Mouse (Mus musculus): Measurements from ENCODE around the gene Phlpp2. TPM values are rescaled to one million over a fixed set of nuclear protein-coding genes. Genes with fewer than 3 reads are reported as not detected.

Phlpp2 gene
- polyA plus RNA-seq (2016; fragmentation: Nextera tagmentation; extraction: Ambion mirVana) = 2.0 and 2.7 TPM in 2 replicates

GRCm38 (mm10) chr8:109868003-109868679, at the start of gene Phlpp2:
Gene Phlpp2, plus strand, starts transcription at chr8:109868542.
- Histone ChIP-seq H3K9me3 (no peaks in the 10 kb centered on the region), H3K27ac (peak within 1 kb of the TSS; percentile 97), H3K27me3 (ENCODE audit: insufficient read depth, poor library complexity, severe bottlenecking) (no peaks in the 10 kb centered on the region), H3K4me3 (peak within 1 kb of the TSS; percentile 96), H3K4me1 (replicated peaks) (peaks cover 22% of the 10 kb centered on the region), H3K36me3 (peaks cover 18% of the 10 kb centered on the region)
- DNase-seq (ENCODE audit: low spot score) = peak; percentile 95
- WGBS = 2% methylated on average over 42 of the region's 42 CpGs

GRCm38 (mm10) chr8:109823561-109823960, 44.8 kb upstream of the Phlpp2 start:
- no peaks in the 10 kb centered on the region for H3K27me3 ChIP-seq (ENCODE audit: insufficient read depth, poor library complexity, severe bottlenecking)
- 95% methylated on average over 2 of the region's 2 CpGs for WGBS
- no peak for DNase-seq (ENCODE audit: low spot score)
- H3K4me3 ChIP-seq = no peak overlapping the region
- H3K36me3 ChIP-seq = peaks cover 23% of the 10 kb centered on the region
- no peak overlapping the region for H3K27ac ChIP-seq
- no peaks in the 10 kb centered on the region for H3K4me1 ChIP-seq (replicated peaks)
- no peaks in the 10 kb centered on the region for H3K9me3 ChIP-seq

GRCm38 (mm10) chr8:109839822-109840221, 28.5 kb upstream of the Phlpp2 start:
- Histone ChIP-seq H3K4me3 (no peak overlapping the region), H3K9me3 (no peaks in the 10 kb centered on the region), H3K27me3 (ENCODE audit: insufficient read depth, poor library complexity, severe bottlenecking) (no peaks in the 10 kb centered on the region), H3K27ac (no peak overlapping the region), H3K4me1 (replicated peaks) (no peaks in the 10 kb centered on the region), H3K36me3 (peaks cover 81% of the 10 kb centered on the region)
- WGBS = 96% methylated on average over 2 of the region's 2 CpGs
- DNase-seq (ENCODE audit: low spot score) = no peak

- H3K4me3 ChIP-seq = no peak overlapping the region
- H3K9me3 ChIP-seq = no peaks in the 10 kb centered on the region
- no peaks in the 10 kb centered on the region for H3K27me3 ChIP-seq (ENCODE audit: insufficient read depth, poor library complexity, severe bottlenecking)
- H3K27ac ChIP-seq = no peak overlapping the region
- 95% methylated on average over 1 of the region's 1 CpGs for WGBS
- H3K36me3 ChIP-seq = peaks cover 87% of the 10 kb centered on the region
- DNase-seq (ENCODE audit: low spot score) = no peak
- H3K4me1 ChIP-seq (replicated peaks) = no peaks in the 10 kb centered on the region
These were observed 25.9 kb upstream of the Phlpp2 start for GRCm38 (mm10) chr8:109842468-109842867.

- WGBS = 78% methylated on average over 2 of the region's 2 CpGs
- Histone ChIP-seq H3K4me1 (replicated peaks) (no peaks in the 10 kb centered on the region), H3K27ac (no peak overlapping the region), H3K27me3 (ENCODE audit: insufficient read depth, poor library complexity, severe bottlenecking) (no peaks in the 10 kb centered on the region), H3K9me3 (no peaks in the 10 kb centered on the region), H3K36me3 (peaks cover 94% of the 10 kb centered on the region), H3K4me3 (no peak overlapping the region)
- no peak for DNase-seq (ENCODE audit: low spot score)
These were observed 20.5 kb upstream of the Phlpp2 start for GRCm38 (mm10) chr8:109847866-109848265.

GRCm38 (mm10) chr8:109848981-109849380, 19.4 kb upstream of the Phlpp2 start:
- Histone ChIP-seq H3K4me3 (no peak overlapping the region), H3K27ac (no peak overlapping the region), H3K27me3 (ENCODE audit: insufficient read depth, poor library complexity, severe bottlenecking) (no peaks in the 10 kb centered on the region), H3K9me3 (no peaks in the 10 kb centered on the region), H3K4me1 (replicated peaks) (no peaks in the 10 kb centered on the region), H3K36me3 (peaks cover 89% of the 10 kb centered on the region)
- no peak for DNase-seq (ENCODE audit: low spot score)
- 94% methylated on average over 3 of the region's 3 CpGs for WGBS

- H3K36me3 ChIP-seq = peaks cover 82% of the 10 kb centered on the region
- WGBS = 58% methylated on average over 6 of the region's 6 CpGs
- no peak overlapping the region for H3K27ac ChIP-seq
- H3K27me3 ChIP-seq (ENCODE audit: insufficient read depth, poor library complexity, severe bottlenecking) = no peaks in the 10 kb centered on the region
- H3K9me3 ChIP-seq = no peaks in the 10 kb centered on the region
- peak; percentile 38 for DNase-seq (ENCODE audit: low spot score)
- no peaks in the 10 kb centered on the region for H3K4me1 ChIP-seq (replicated peaks)
- H3K4me3 ChIP-seq = no peak overlapping the region
These were observed 14.9 kb upstream of the Phlpp2 start for GRCm38 (mm10) chr8:109853423-109853822.

- no peaks in the 10 kb centered on the region for H3K27me3 ChIP-seq (ENCODE audit: insufficient read depth, poor library complexity, severe bottlenecking)
- no peak overlapping the region for H3K4me3 ChIP-seq
- H3K27ac ChIP-seq = no peak overlapping the region
- no peaks in the 10 kb centered on the region for H3K9me3 ChIP-seq
- DNase-seq (ENCODE audit: low spot score) = no peak
- no peaks in the 10 kb centered on the region for H3K4me1 ChIP-seq (replicated peaks)
- peaks cover 81% of the 10 kb centered on the region for H3K36me3 ChIP-seq
- 93% methylated on average over 4 of the region's 4 CpGs for WGBS
These were observed 13.8 kb upstream of the Phlpp2 start for GRCm38 (mm10) chr8:109854522-109854921.

- H3K36me3 ChIP-seq = peaks cover 81% of the 10 kb centered on the region
- H3K27ac ChIP-seq = no peak overlapping the region
- no peak for DNase-seq (ENCODE audit: low spot score)
- no peaks in the 10 kb centered on the region for H3K4me1 ChIP-seq (replicated peaks)
- no peaks in the 10 kb centered on the region for H3K27me3 ChIP-seq (ENCODE audit: insufficient read depth, poor library complexity, severe bottlenecking)
- no peak overlapping the region for H3K4me3 ChIP-seq
- H3K9me3 ChIP-seq = no peaks in the 10 kb centered on the region
- 96% methylated on average over 6 of the region's 6 CpGs for WGBS
These were observed 12.9 kb upstream of the Phlpp2 start for GRCm38 (mm10) chr8:109855451-109855850.

- 89% methylated on average over 2 of the region's 2 CpGs for WGBS
- no peak overlapping the region for H3K4me3 ChIP-seq
- peaks cover 55% of the 10 kb centered on the region for H3K36me3 ChIP-seq
- no peak for DNase-seq (ENCODE audit: low spot score)
- peaks cover 7% of the 10 kb centered on the region for H3K4me1 ChIP-seq (replicated peaks)
- no peak overlapping the region for H3K27ac ChIP-seq
- H3K9me3 ChIP-seq = no peaks in the 10 kb centered on the region
- no peaks in the 10 kb centered on the region for H3K27me3 ChIP-seq (ENCODE audit: insufficient read depth, poor library complexity, severe bottlenecking)
These were observed 4.9 kb upstream of the Phlpp2 start for GRCm38 (mm10) chr8:109863398-109863797.

GRCm38 (mm10) chr8:109864798-109865197, 3.5 kb upstream of the Phlpp2 start:
- Histone ChIP-seq H3K27ac (no peak overlapping the region), H3K27me3 (ENCODE audit: insufficient read depth, poor library complexity, severe bottlenecking) (no peaks in the 10 kb centered on the region), H3K4me1 (replicated peaks) (peaks cover 20% of the 10 kb centered on the region), H3K36me3 (peaks cover 42% of the 10 kb centered on the region), H3K9me3 (no peaks in the 10 kb centered on the region), H3K4me3 (no peak overlapping the region)
- DNase-seq (ENCODE audit: low spot score) = no peak
- 94% methylated on average over 2 of the region's 2 CpGs for WGBS

- WGBS = 86% methylated on average over 4 of the region's 4 CpGs
- Histone ChIP-seq H3K9me3 (no peaks in the 10 kb centered on the region), H3K36me3 (peaks cover 35% of the 10 kb centered on the region), H3K27me3 (ENCODE audit: insufficient read depth, poor library complexity, severe bottlenecking) (no peaks in the 10 kb centered on the region), H3K27ac (no peak overlapping the region), H3K4me1 (replicated peaks) (peaks cover 22% of the 10 kb centered on the region), H3K4me3 (no peak overlapping the region)
- no peak for DNase-seq (ENCODE audit: low spot score)
These were observed 2.8 kb upstream of the Phlpp2 start for GRCm38 (mm10) chr8:109865536-109865935.

- no peaks in the 10 kb centered on the region for H3K9me3 ChIP-seq
- H3K4me1 ChIP-seq (replicated peaks) = peaks cover 22% of the 10 kb centered on the region
- H3K27ac ChIP-seq = no peak overlapping the region
- H3K36me3 ChIP-seq = peaks cover 23% of the 10 kb centered on the region
- WGBS = 93% methylated on average over 5 of the region's 5 CpGs
- no peaks in the 10 kb centered on the region for H3K27me3 ChIP-seq (ENCODE audit: insufficient read depth, poor library complexity, severe bottlenecking)
- DNase-seq (ENCODE audit: low spot score) = no peak
- no peak overlapping the region for H3K4me3 ChIP-seq
These were observed 1.7 kb upstream of the Phlpp2 start for GRCm38 (mm10) chr8:109866690-109867089.

Measured in hindbrain, embryonic 10.5 days (tissue).